Mouse (Mus musculus) bone marrow macrophage, adult 2 months (primary cell): ENCODE results near the gene Gm48552. TPM values are rescaled to one million over a fixed set of nuclear protein-coding genes. Genes with fewer than 3 reads are reported as not detected.

Source experiments
- H3K27ac ChIP-seq: 2 replicates; pipeline ENCODE4 v1.5.1; 2012; ENCODE audit warnings: low read depth, low read length; ENCODE audit not compliant: insufficient read depth
- H3K4me1 ChIP-seq: 2 replicates; pipeline ENCODE4 v1.6.1; 2012; ENCODE audit warnings: low read length; ENCODE audit not compliant: control insufficient read depth, insufficient read depth
- H3K4me3 ChIP-seq: 2 replicates; pipeline ENCODE4 v1.5.1; 2012; ENCODE audit warnings: mild to moderate bottlenecking, low read length, moderate library complexity; ENCODE audit not compliant: insufficient read depth
- CTCF ChIP-seq: IDR thresholded peaks from 2 replicates; pipeline ENCODE4 v1.5.1; 2012; ENCODE audit warnings: low read depth, mild to moderate bottlenecking, low read length, moderate library complexity
- POLR2A ChIP-seq: IDR thresholded peaks from 2 replicates; pipeline ENCODE4 v1.6.1; 2012; ENCODE audit warnings: mild to moderate bottlenecking, low read depth, low read length, borderline replicate concordance
- polyA plus RNA-seq: library from polyadenylated mRNA; stranded (reverse); fragments of >200 nt; gene quantifications from 2 replicates; pipeline ENCODE4 v1.2.4, GENCODE M21; 2012; ENCODE audit not compliant: missing spikeins, insufficient read depth, insufficient read length

The Gm48552 gene
- polyA plus RNA-seq, 1 experiment, result not detected

DNA sequence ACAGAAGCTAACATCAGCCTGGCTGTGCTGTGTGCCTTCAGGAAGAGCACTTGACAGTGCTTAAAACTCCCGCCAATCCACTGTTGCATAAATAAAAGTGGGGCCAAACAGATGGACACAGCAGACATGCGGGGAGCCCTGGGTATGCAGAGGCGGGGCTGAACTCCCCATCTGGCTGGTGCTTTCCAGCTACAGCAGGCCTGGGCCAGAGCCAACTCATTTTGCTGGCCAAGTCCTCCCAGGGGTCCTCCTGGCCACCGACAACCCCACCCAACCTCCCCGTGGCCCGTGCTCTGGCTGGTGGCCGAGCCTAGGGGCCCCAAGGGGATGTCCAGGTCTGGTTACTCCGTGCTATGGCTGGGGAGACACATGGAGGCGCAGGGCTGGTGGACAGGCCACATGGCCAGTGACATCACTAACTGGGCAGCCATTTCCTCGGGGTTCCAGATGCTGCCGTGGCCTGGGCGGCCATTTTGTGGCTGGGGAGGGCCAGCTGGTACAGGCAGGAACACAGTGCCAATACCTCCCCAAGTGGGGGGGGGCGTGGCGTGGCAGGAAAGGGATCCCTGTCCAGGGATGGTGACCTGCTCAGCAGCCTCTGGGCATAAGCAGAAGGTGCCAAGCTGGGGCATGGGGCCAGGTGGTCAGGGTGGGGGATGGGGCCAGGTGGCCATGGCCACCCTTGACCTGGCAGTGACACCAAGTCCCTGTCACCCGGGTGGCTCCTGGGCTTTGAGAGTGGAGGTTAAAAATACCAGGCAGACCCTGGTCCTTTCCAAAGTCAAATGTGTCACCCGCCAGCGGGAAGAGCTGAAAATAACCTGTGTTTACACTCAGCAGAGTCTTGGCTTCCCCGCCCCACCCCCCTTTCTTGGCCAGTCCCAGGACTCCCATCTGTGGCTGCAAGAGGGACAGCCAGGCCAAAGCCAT lies 22.9 kb downstream of the Gm48552 start:
- Histone ChIP-seq H3K4me1 (peaks cover 40% of the 10 kb centered on the region), H3K4me3 (no peak overlapping the region), H3K27ac (no peak overlapping the region)
- TF ChIP-seq CTCF (no peak), POLR2A (no peak)

DNA sequence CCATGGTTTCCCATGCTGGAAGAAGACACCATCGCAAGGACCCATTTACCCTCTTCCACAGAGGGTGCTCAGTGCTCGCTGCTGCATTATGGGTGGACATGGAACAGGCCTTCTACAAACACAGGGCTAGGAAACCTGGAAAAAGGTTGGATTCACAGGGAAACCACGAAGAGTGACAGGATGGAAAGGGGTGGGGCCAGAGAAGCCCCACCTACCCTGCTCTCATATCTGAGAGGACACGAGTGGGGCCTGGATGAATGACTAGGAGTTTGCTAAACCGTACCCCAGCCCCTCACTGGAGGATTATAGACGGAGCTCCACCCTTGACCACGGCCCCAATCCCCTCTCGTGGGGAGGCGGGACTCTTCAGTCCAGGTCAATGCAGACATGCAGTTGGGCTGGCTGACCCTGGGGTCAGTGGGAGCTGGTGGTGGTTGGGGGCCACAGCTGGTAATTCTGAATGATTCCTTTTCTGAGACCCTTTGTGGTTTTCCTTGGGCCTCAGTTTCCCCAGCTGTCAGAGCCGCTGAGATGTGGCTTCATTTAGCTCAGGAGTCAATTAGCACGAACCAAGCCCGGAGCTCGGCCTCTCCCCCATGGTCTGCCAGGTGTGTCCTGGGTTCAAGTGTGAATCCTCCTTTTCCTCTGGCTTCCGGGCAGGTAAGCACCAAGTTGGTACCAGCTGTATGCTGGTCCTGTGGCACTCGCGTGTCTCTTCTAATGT lies 23.9 kb downstream of the Gm48552 start:
- Histone ChIP-seq H3K4me1 (peaks cover 40% of the 10 kb centered on the region), H3K4me3 (no peak overlapping the region), H3K27ac (no peak overlapping the region)
- no peak for TF ChIP-seq CTCF
- no peak for TF ChIP-seq POLR2A

DNA sequence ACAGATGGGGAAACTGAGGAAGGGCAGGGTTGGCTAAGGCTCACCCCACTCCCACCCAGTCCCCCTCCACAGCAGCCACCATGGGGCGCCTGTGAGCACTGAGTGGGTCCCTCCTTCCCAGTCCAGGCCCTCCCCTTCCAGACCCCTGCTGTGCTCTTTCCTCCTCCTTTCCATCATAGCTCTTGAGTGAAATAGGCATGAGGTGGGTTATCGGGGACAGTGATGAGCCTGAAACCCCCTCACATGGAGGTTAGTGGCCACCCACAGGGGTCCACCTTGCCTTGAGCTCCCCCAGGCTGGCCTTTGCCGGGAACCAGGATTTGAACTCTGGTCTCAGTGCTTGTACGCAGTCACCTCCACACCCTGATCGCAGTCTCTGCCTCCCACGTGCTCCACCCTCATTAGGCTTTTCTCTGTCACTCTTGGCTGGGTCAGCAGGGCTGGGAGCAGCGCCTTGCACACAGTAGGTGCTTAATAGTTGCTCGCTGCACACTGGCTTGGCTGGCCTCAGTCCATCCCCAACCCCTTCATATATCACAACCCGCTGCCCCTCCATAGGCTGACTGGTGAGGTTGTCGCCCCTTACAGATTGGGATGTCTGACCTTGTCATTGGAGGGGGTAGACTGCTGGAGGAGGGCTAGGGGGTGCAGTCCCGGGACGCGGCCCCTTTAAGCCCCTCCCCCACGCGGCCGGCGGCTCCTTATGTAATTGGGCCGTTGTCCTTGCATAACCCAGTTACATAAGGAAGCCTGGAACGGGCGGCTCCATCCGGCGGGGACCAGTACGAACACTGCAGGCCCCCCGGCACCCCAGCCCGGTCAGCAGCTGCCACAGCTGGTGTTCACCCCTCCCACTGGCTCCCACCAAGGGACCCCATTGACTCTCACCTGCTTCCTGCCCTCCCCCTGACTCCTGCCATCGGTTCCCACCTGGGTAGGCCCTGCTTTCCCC lies 24.8 kb downstream of the Gm48552 start:
- H3K4me3 ChIP-seq, result peak overlapping the region; percentile 26; the same call in 1 of the 2 replicates
- peaks cover 31% of the 10 kb centered on the region for H3K4me1 ChIP-seq
- peak overlapping the region; percentile 28; the same call in 1 of the 2 replicates for H3K27ac ChIP-seq
- TF ChIP-seq POLR2A (no peak), CTCF (no peak)

DNA sequence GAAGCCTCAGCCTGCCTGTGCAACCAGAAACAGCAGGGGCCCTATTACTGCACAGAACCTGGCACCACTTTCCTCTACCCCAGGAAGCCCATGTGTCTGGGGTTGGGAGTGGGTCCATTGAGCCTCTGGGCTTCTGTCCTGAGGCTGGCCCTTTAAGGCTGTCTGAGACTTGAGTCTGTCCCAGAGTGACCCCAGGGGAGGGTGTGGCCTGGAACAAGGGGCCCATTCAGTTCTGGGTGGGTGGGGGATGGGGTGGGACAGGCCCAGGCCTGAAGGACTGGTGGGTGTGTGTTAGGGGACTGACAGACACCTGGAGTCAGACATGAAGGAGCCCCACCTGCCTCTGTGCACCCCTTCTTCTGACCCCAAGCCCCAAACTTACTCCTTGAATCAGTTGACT lies 25.9 kb downstream of the Gm48552 start:
- H3K4me1 ChIP-seq, result peaks cover 27% of the 10 kb centered on the region
- H3K27ac ChIP-seq, result no peak overlapping the region
- no peak overlapping the region for H3K4me3 ChIP-seq
- TF ChIP-seq POLR2A, result no peak
- no peak; the same call in 1 of the 2 replicates for TF ChIP-seq CTCF

DNA sequence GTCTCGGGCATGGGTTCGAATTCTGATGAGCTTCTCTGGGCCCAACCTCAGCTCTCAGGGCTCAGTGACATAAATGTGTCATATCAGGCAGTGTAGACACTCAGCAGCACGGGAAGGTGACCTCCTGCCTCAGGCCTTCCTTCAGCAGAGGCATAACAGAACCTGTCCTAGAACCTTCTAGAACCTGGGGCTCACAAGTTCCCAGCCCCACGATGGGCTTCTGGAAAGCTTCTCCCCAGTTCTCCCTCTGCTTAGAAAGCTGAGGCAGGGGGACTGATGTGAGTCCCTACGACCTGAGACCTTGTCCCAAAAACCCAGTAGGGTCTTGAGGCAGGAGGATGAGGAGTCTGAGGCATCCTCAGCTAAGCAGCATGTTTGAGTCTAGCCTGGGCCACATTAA lies 26.3 kb downstream of the Gm48552 start:
- H3K4me1 ChIP-seq, result peaks cover 22% of the 10 kb centered on the region
- H3K27ac ChIP-seq, result no peak overlapping the region
- no peak overlapping the region for H3K4me3 ChIP-seq
- no peak for TF ChIP-seq POLR2A
- TF ChIP-seq CTCF, result no peak

DNA sequence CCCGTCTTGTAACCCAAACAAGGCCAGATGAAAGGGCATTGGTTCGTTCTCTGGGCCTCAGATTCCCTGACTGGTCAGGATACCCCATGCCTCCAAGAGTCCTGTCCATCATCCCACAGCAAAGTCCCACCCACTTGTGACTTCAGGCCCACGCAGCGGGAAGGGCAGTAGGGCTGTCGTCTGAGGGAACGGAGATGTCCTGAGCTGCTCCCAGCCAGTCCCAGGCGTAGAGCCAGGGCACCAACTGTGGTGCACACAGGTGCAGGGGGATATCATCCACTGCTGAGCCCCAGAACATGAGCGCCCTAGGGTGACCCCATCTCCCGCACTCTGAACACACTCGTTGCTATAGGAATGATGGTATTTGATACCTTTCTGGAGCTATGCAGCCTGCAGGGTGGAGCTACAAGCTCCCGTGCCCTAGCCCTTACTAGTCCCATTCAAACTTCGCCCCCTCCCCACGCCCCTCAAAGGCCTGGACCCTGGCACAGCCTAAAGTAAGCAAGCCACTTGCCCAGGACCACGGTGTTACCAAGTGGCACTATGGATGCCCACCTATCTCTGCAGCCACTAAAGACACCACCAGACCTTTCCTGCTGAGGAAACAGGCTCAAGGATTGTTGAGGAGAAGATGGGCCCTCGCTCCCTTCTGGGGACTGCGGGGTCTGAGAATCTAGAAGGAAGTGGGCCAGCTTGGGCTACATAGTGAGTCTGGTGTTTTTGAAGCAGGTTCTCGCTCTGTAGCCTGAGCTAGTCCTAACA lies 26.9 kb downstream of the Gm48552 start:
- TF ChIP-seq POLR2A (no peak), CTCF (no peak)
- Histone ChIP-seq H3K4me1 (peaks cover 16% of the 10 kb centered on the region), H3K27ac (no peak overlapping the region)

DNA sequence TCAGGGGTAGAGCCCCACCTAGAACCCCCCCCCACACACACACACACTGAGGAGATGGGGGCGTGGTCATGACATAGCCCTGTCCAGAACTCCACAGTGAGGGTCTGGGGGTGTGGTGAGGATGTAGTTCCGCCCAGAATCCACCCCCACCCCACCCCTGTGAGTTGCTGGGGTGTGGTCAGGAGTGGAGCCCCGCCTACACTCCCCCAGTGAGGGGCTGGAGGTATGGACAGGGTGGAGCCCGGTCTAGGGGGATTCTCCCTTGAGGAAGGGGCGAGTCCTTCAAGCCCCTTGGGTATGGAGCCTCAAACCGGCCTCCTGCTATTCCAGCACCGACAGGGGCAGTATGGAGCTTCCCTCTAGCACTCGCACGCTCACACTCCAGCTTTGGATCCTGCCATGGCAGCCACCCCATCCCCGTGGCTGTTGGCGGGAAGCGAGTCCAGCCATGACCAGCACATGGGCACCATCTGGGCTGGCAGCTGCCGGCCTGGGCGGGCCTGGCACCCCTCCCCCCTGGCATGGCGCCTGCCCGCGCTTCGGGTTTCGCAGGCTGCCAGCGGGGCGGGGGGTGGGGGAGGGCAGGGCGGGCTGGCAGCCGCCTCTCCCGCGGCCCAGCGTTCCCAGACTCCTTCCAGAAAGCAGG lies 27.9 kb downstream of the Gm48552 start:
- Histone ChIP-seq H3K4me3 (no peak overlapping the region), H3K4me1 (peaks cover 9% of the 10 kb centered on the region)

More for the DNA sequence above, 26.9 kb downstream of the Gm48552 start:
- H3K4me3 ChIP-seq, result no peak overlapping the region

DNA sequence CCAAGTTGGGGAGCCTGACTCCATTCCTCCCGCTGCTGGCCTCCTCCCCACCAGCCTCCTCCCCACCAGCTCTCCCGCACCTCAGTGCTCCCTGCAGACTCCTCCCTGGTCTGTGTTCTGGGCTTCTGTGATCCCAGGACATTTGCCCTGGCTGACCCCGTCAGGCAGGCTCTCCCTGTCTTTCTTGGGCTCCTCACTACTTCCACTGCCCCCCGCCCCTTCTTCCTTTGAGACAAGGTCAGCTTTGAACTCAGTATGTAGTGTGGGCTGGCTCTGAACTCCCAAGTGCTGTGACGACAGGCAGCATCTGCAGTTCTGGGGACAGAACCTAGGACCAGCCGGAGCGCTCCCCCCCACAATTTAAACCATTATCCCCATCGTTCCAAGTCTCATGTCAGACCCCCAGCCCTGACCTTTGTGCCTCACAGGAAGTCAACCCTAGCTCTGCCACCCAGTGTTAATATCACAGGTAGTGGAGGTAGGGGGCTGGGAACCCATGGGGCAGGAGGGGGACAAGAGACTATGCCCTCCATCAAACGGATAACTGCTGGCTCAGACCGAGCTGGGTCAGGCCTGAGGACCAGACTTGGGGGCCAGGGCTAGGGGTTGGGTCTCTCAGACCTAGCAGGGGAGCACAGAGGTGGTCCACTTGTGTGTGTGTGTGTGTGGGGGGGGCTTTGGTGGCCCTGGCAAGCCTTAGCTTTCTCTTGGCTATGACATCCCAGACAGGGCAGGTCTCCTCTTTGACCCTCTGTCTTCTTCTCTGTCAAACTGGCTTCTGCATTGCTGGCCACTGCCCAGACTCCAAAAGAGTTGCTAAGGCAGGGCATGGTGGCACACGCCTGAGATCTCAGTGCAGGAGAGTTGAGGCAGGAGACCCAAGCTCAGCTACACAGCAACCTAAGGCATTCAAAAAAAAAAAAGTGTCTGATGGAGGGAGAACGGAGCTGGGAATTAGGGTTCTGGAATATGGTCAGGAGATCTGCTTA lies 28.7 kb downstream of the Gm48552 start:
- no peak overlapping the region for H3K4me3 ChIP-seq
- H3K27ac ChIP-seq, result no peak overlapping the region
- H3K4me1 ChIP-seq, result peaks cover 9% of the 10 kb centered on the region
- TF ChIP-seq POLR2A, result no peak
- TF ChIP-seq CTCF, result no peak

More for the DNA sequence above, 27.9 kb downstream of the Gm48552 start:
- TF ChIP-seq POLR2A, result no peak
- TF ChIP-seq CTCF, result no peak
- no peak overlapping the region for H3K27ac ChIP-seq
